Mouse (Mus musculus) stomach, embryonic 15.5 days (tissue): ENCODE results near the gene Gm16430. TPM values are rescaled to one million over a fixed set of nuclear protein-coding genes. Genes with fewer than 3 reads are reported as not detected.
"Not testable (repeated sequence)": the region's sequence is repeated elsewhere in the genome, so short reads cannot be mapped to it uniquely, and the experiment has no call there.

ENCODE experiments used
- ATAC-seq: fragments of 200-750 bp; cut with Nextera tagmentation; 2 replicates; pipeline ENCODE4 v1.8.0; 2017; ENCODE audit warnings: low read depth, moderate number of reproducible peaks, moderate TSS enrichment; ENCODE audit not compliant: insufficient read depth, low FRiP score
- H3K27ac ChIP-seq: fragments of 300-500 bp; sonication (generic); 2 replicates; pipeline ENCODE4 v1.5.1; 2015; ENCODE audit warnings: mild to moderate bottlenecking, inconsistent platforms
- H3K27me3 ChIP-seq: fragments of 300-500 bp; sonication (generic); replicated peaks from 2 replicates; pipeline ENCODE4 v1.6.1; 2015; ENCODE audit warnings: inconsistent platforms
- H3K36me3 ChIP-seq: fragments of 300-500 bp; sonication (generic); 2 replicates; pipeline ENCODE4 v1.6.1; 2015; ENCODE audit warnings: inconsistent platforms
- H3K4me1 ChIP-seq: fragments of 300-500 bp; sonication (generic); 2 replicates; pipeline ENCODE4 v1.6.1; 2015; ENCODE audit warnings: inconsistent platforms
- H3K4me2 ChIP-seq: fragments of 300-500 bp; sonication (generic); 2 replicates; pipeline ENCODE4 v1.6.1; 2015; ENCODE audit warnings: mild to moderate bottlenecking, inconsistent platforms
- H3K4me3 ChIP-seq: fragments of 300-500 bp; sonication (generic); replicated peaks from 2 replicates; pipeline ENCODE4 v1.5.1; 2015; ENCODE audit warnings: inconsistent platforms
- H3K9ac ChIP-seq: fragments of 300-500 bp; sonication (generic); 2 replicates; pipeline ENCODE4 v1.6.1; 2015; ENCODE audit warnings: inconsistent platforms
- H3K9me3 ChIP-seq: fragments of 300-500 bp; sonication (generic); 2 replicates; pipeline ENCODE4 v1.6.1; 2016; ENCODE audit warnings: inconsistent platforms
- WGBS: fragments of 180-500 bp; shearing (Covaris S2); methylation state at CpG from one replicate; pipeline ENCODE4 v1.1.7; 2015; 5-methylcytosine and 5-hydroxymethylcytosine counted together
- polyA plus RNA-seq: library from polyadenylated mRNA; unstranded; fragments of >200 nt; fragmentation: Nextera tagmentation; extraction: Ambion mirVana; gene quantifications from 2 replicates; pipeline ENCODE4 v1.2.1, GENCODE M21; 2015

The Gm16430 gene
- not detected in 2 replicates for polyA plus RNA-seq

GRCm38 (mm10) chrX:54621911-54622310 lies at the start of gene Gm16430:
Gene Gm16430, plus strand, starts transcription at chrX:54622211.
- WGBS: no CpG with 5 or more reads among the region's 7 CpGs
- not testable (repeated sequence) for H3K4me3 ChIP-seq, ATAC-seq, H3K27ac ChIP-seq, H3K27me3 ChIP-seq, H3K9ac ChIP-seq, H3K4me2 ChIP-seq, H3K36me3 ChIP-seq, H3K4me1 ChIP-seq, H3K9me3 ChIP-seq

Other genes with a start within 250 kb of the Gm16430 start
- gene Gm16405, start 91.0 kb upstream of the Gm16430 start, polyA plus RNA-seq: not detected in 2 replicates